Mouse (Mus musculus): ENCODE data around the gene March1. TPM values are rescaled to one million over a fixed set of nuclear protein-coding genes. Genes with fewer than 3 reads are reported as not detected.

Gene March1
- total and polyA plus RNA-seq, 3 experiments: 0.04 TPM; not detected in 2

GRCm38 (mm10) chr8:66166835-66167234, 549.1 kb downstream of the March1 start:
- H3K4me3 ChIP-seq (ENCODE audit: control insufficient read depth in 1 of 2, insufficient read depth in 1 of 2, low read depth in 2 of 2, low read length in 2 of 2): no peak overlapping the region
- no peaks in the 10 kb centered on the region for H3K79me2 ChIP-seq (ENCODE audit: control insufficient read depth, insufficient read depth, low read length, poor library complexity)
- no peaks in the 10 kb centered on the region for H3K9me3 ChIP-seq (replicated peaks; ENCODE audit: insufficient read depth, low read length)
- TF ChIP-seq BHLHE40 (IDR thresholded peaks at IDR 0.05; ENCODE audit: borderline replicate concordance, low read depth, low read length) (no peak), USF1 (IDR thresholded peaks at IDR 0.05; ENCODE audit: low read depth, low read length) (no peak), TCF12 (IDR thresholded peaks at IDR 0.05; ENCODE audit: low read depth, low read length) (no peak), MAFK (IDR thresholded peaks at IDR 0.05; ENCODE audit: borderline replicate concordance, low read depth, low read length) (no peak), RAD21 (IDR thresholded peaks at IDR 0.05; ENCODE audit: low read depth, low read length) (no peak), E2F4 (IDR thresholded peaks at IDR 0.05; ENCODE audit: borderline replicate concordance, low read depth, low read length) (no peak), KAT2A (conservative IDR thresholded peaks at IDR 0.05; ENCODE audit: low read depth, low read length) (no peak), USF2 (IDR thresholded peaks at IDR 0.05; ENCODE audit: borderline replicate concordance in 1 of 2, insufficient read depth in 1 of 2, low read depth in 1 of 2, low read length in 2 of 2) (no peak), ZKSCAN1 (IDR thresholded peaks at IDR 0.05; ENCODE audit: low read depth, low read length) (no peak), ZC3H11A (IDR thresholded peaks at IDR 0.05; ENCODE audit: low read depth, low read length) (no peak)
- H3K4me1 ChIP-seq (ENCODE audit: control insufficient read depth in 1 of 2, insufficient read depth in 2 of 2, low read length in 2 of 2): no peaks in the 10 kb centered on the region
- H3K27me3 ChIP-seq (ENCODE audit: control insufficient read depth in 1 of 2, insufficient read depth in 2 of 2, low read length in 2 of 2): no peaks in the 10 kb centered on the region
- no peaks in the 10 kb centered on the region for H3K36me3 ChIP-seq (ENCODE audit: control insufficient read depth in 1 of 2, insufficient read depth in 2 of 2, low read length in 2 of 2)
- H3K27ac ChIP-seq (ENCODE audit: control insufficient read depth, low read depth, low read length): no peak overlapping the region
- no peak overlapping the region for H3K9ac ChIP-seq (ENCODE audit: control insufficient read depth, low read depth, low read length, poor library complexity, severe bottlenecking)
- no peak for DNase-seq (ENCODE audit: low read depth, low spot score)

GRCm38 (mm10) chr8:66167405-66168173, 549.9 kb downstream of the March1 start:
- H3K79me2 ChIP-seq (ENCODE audit: control insufficient read depth, insufficient read depth, low read length, poor library complexity): no peaks in the 10 kb centered on the region
- no peak overlapping the region for H3K4me3 ChIP-seq (ENCODE audit: control insufficient read depth in 1 of 2, insufficient read depth in 1 of 2, low read depth in 2 of 2, low read length in 2 of 2)
- DNase-seq (ENCODE audit: low read depth, low spot score): no peak
- no peak overlapping the region for H3K9ac ChIP-seq (ENCODE audit: control insufficient read depth, low read depth, low read length, poor library complexity, severe bottlenecking)
- H3K27me3 ChIP-seq (ENCODE audit: control insufficient read depth in 1 of 2, insufficient read depth in 2 of 2, low read length in 2 of 2): no peaks in the 10 kb centered on the region
- H3K9me3 ChIP-seq (replicated peaks; ENCODE audit: insufficient read depth, low read length): no peaks in the 10 kb centered on the region
- H3K36me3 ChIP-seq (ENCODE audit: control insufficient read depth in 1 of 2, insufficient read depth in 2 of 2, low read length in 2 of 2): no peaks in the 10 kb centered on the region
- no peaks in the 10 kb centered on the region for H3K4me1 ChIP-seq (ENCODE audit: control insufficient read depth in 1 of 2, insufficient read depth in 2 of 2, low read length in 2 of 2)
- TF ChIP-seq TAL1 (IDR thresholded peaks at IDR 0.05; ENCODE audit: low read length) (no peak), RAD21 (IDR thresholded peaks at IDR 0.05; ENCODE audit: low read depth, low read length) (no peak), CHD1 (IDR thresholded peaks at IDR 0.05; ENCODE audit: low read depth, low read length) (no peak), MYC (IDR thresholded peaks at IDR 0.05; ENCODE audit: low read depth, low read length) (no peak)
- no peak overlapping the region for H3K27ac ChIP-seq (ENCODE audit: control insufficient read depth, low read depth, low read length)

- no peak overlapping the region for H3K4me3 ChIP-seq (ENCODE audit: control insufficient read depth in 1 of 2, insufficient read depth in 1 of 2, low read depth in 2 of 2, low read length in 2 of 2)
- no peak overlapping the region for H3K9ac ChIP-seq (ENCODE audit: control insufficient read depth, low read depth, low read length, poor library complexity, severe bottlenecking)
- TF ChIP-seq POLR2AphosphoS5 (IDR thresholded peaks at IDR 0.05; ENCODE audit: borderline replicate concordance, low read depth, low read length): no peak
Observed at GRCm38 (mm10) chr8:66179336-66179735, 561.6 kb downstream of the March1 start.

More at GRCm38 (mm10) chr8:66179336-66179735, 561.6 kb downstream of the March1 start:
- Histone ChIP-seq H3K27me3 (ENCODE audit: control insufficient read depth in 1 of 2, insufficient read depth in 2 of 2, low read length in 2 of 2) (no peaks in the 10 kb centered on the region), H3K9me3 (replicated peaks; ENCODE audit: insufficient read depth, low read length) (no peaks in the 10 kb centered on the region), H3K36me3 (ENCODE audit: control insufficient read depth in 1 of 2, insufficient read depth in 2 of 2, low read length in 2 of 2) (no peaks in the 10 kb centered on the region), H3K27ac (ENCODE audit: control insufficient read depth, low read depth, low read length) (no peak overlapping the region), H3K4me1 (ENCODE audit: control insufficient read depth in 1 of 2, insufficient read depth in 2 of 2, low read length in 2 of 2) (no peaks in the 10 kb centered on the region), H3K79me2 (ENCODE audit: control insufficient read depth, insufficient read depth, low read length, poor library complexity) (no peaks in the 10 kb centered on the region)
- DNase-seq (ENCODE audit: low read depth, low spot score): no peak

Measured in MEL (cell line).